Mouse (Mus musculus) right cerebral cortex, adult 2 months (tissue): ENCODE data around the gene Coro7.
A peak's percentile ranks its signal among the peaks of the same experiment; 100 is the strongest.
"Not testable (repeated sequence)": the region's sequence is repeated elsewhere in the genome, so short reads cannot be mapped to it uniquely, and the experiment has no call there.

Experiments used
- DNase-seq, 2 experiments: peaks; one replicate each; pipeline ENCODE4 v3.0.0; 2021 to 2022; ENCODE audit warnings: low spot score in 2 of 2

Coro7 gene

GRCm38 (mm10) chr16:4594814-4595526 is 84.6 kb downstream of the Coro7 start:
- no peak for DNase-seq

DNA sequence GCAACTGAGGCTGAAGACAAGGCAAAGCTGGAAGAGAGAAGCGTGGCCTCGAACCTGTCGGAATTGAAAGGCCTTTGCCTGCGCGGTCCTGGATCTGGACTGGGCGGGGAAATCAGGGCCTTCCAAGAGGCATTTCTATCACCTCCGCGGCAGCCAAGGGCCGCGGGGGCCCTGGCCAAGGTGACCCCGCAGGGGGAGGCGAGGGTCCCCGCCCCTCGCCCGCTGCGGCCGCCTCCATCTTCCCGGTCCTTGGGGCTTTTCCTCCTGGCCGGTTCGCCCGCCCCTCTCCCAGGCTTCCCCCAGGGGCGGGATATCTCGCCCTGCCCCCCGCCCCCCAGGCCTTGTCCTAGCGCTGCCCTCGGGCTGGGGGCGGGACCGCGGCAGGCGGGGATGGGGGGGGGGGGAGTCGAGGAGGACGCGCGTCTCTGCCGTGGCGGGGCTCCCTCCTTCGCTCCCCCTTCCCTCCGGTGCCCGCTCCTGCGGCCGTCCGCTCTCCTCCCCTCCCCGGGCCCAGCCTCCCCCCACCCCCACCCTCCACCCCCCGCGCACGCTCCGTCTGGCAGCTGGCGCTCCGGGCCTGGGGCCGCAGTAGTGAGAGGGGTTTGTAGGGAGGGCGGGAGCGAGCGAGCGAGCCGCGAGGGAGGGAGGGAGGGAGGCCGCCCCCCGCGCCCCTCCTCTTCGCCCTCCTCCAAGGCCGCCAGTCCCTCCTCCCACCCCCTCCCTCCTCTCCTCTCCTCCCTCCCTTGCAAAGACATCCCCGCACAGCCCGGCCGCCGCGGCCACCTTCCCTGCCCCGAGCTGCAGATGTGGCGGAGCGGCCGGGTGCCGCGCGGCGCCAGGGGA is 85.4 kb downstream of the Coro7 start, which contains the start of gene Glis2:
Gene Glis2 (plus strand): TSS at position 743 of the 843 bp plus-strand sequence.
- DNase-seq: peak in 1 of 2 experiments; percentile 42

- peak; percentile 57 to 70 for DNase-seq
Measured at GRCm38 (mm10) chr16:4592909-4593875, 86.4 kb downstream of the Coro7 start.

- no peak for DNase-seq
Measured at GRCm38 (mm10) chr16:4590236-4590635, 89.3 kb downstream of the Coro7 start.

- no peak for DNase-seq
Measured at GRCm38 (mm10) chr16:4587516-4588210, 91.9 kb downstream of the Coro7 start.

GRCm38 (mm10) chr16:4586531-4587123 is 93.0 kb downstream of the Coro7 start:
- DNase-seq: peak; percentile 74 to 86

GRCm38 (mm10) chr16:4585642-4586530 is 93.7 kb downstream of the Coro7 start:
- DNase-seq: no peak

DNA sequence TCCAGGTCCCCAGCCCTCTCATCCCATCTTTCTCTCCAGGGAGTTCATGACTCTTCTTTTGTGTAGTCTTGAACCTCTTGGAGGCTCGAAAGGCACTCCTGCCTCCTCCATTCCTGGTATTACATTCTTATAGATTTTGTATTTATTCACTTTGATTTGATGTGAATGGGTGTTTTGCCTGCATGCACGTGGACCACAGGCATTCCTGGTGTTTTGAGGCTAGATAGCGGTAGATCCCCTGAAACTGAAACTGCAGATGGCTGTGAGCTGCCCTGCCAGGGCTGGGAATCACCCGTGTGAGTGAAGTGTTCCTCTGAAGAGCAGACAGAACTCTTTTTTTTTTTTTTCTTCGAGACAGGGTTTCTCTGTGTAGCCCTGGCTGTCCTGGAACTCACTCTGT is 95.1 kb downstream of the Coro7 start:
- DNase-seq: no peak

DNA sequence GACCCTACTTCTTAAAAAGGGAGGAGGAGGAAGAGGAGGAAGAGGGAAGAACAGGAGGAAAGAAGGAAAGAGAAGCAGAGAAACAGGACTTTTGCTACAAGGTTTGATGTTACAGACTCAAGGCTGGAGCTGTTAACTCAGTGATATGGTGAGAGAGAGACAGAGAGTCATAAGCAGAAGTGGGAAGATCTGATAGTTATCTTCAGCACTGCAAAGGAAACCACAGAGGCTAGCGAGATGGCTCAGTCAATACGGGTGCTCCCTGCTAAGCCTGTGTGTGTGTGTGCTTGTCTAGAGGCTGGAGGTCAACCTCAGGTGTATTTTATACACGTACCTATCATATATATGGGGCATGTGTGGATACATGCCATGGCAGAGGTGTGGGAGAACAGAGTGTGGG is 95.8 kb downstream of the Coro7 start:
- no peak for DNase-seq

GRCm38 (mm10) chr16:4581179-4581578 is 98.4 kb downstream of the Coro7 start:
- not testable (repeated sequence) for DNase-seq

DNA sequence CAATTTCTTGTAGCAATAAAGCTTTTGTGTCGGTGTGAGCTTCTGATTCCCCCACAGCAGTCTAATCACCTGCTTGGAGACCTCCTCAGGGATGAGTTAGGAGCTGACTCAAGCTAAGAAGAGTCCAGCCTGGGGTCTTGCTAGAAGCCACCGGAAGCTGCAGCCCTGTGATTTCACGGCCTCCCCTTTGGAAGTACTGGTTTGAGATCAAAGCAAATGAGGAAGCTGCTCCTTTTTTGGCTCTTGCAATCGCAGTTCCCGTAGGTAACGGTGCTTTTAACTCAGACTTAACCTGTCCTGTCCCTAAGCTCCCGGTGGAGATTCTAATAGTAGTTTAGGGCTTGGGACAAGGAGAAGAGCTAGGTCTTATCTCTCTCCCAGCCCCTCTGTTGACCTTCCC is 100.9 kb downstream of the Coro7 start:
- DNase-seq: no peak

- no peak for DNase-seq
Measured at GRCm38 (mm10) chr16:4576873-4577272, 102.7 kb downstream of the Coro7 start.
